Mouse (Mus musculus) stomach, postnatal 0 days (tissue): ENCODE measurements around the gene Eps8. TPM values are rescaled to one million over a fixed set of nuclear protein-coding genes. Genes with fewer than 3 reads are reported as not detected.

ENCODE experiments used
- ATAC-seq: fragments of 200-750 bp; cut with Nextera tagmentation; 2 replicates; pipeline ENCODE4 v1.8.0; 2017; ENCODE audit not compliant: low FRiP score, low TSS enrichment
- DNase-seq: peaks from one replicate; pipeline ENCODE4 v3.0.0-alpha.2; 2016; ENCODE audit warnings: low spot score
- H3K27ac ChIP-seq: fragments of 300-500 bp; sonication (generic); replicated peaks from 2 replicates; pipeline ENCODE4 v1.5.1; 2014; ENCODE audit warnings: mild to moderate bottlenecking, control low read depth
- H3K27me3 ChIP-seq: fragments of 300-500 bp; sonication (generic); 2 replicates; pipeline ENCODE4 v1.6.1; 2014; ENCODE audit warnings: low read length; ENCODE audit not compliant: control insufficient read depth, insufficient read depth
- H3K36me3 ChIP-seq: fragments of 300-500 bp; sonication (generic); 2 replicates; pipeline ENCODE4 v1.6.1; 2014; ENCODE audit warnings: low read length, mixed read lengths; ENCODE audit not compliant: control insufficient read depth, insufficient read depth
- H3K4me1 ChIP-seq: fragments of 300-500 bp; sonication (generic); replicated peaks from 2 replicates; pipeline ENCODE4 v1.6.1; 2014; ENCODE audit warnings: antibody characterized with exemption; ENCODE audit not compliant: control insufficient read depth, insufficient read depth
- H3K4me2 ChIP-seq: fragments of 300-500 bp; sonication (generic); replicated peaks from 2 replicates; pipeline ENCODE4 v1.6.1; 2014; ENCODE audit warnings: low read depth, mild to moderate bottlenecking, control low read depth, moderate library complexity
- H3K4me3 ChIP-seq: fragments of 300-500 bp; sonication (generic); 2 replicates; pipeline ENCODE4 v1.5.1; 2014; ENCODE audit warnings: low read depth, low read length, control low read depth
- H3K9ac ChIP-seq: fragments of 300-500 bp; sonication (generic); 2 replicates; pipeline ENCODE4 v1.6.1; 2014; ENCODE audit warnings: mild to moderate bottlenecking, low read length, control low read depth, mixed read lengths
- H3K9me3 ChIP-seq: fragments of 300-500 bp; sonication (generic); 2 replicates; pipeline ENCODE4 v1.6.1; 2016; ENCODE audit warnings: low read length; ENCODE audit not compliant: control insufficient read depth
- CTCF ChIP-seq: IDR thresholded peaks from 2 replicates; pipeline ENCODE4 v1.5.1; 2016; ENCODE audit warnings: antibody characterized with exemption, low read depth, mild to moderate bottlenecking, moderate library complexity
- EP300 ChIP-seq: optimal IDR thresholded peaks from 2 replicates; pipeline ENCODE3; 2016; ENCODE audit warnings: antibody characterized with exemption
- WGBS: fragments of 180-500 bp; shearing (Covaris S2); extraction: QIAGEN DNeasy Blood & Tissue Kit; methylation state at CpG from one replicate; pipeline ENCODE4 v1.1.7; 2014; 5-methylcytosine and 5-hydroxymethylcytosine counted together
- polyA plus RNA-seq: library from polyadenylated mRNA; unstranded; fragments of >200 nt; fragmentation: Nextera tagmentation; extraction: Ambion mirVana; gene quantifications from 2 replicates; pipeline ENCODE4 v1.2.1, GENCODE M21; 2015

Gene Eps8
- polyA plus RNA-seq, 1 experiment from 2014 or later = 23.1 TPM

DNA sequence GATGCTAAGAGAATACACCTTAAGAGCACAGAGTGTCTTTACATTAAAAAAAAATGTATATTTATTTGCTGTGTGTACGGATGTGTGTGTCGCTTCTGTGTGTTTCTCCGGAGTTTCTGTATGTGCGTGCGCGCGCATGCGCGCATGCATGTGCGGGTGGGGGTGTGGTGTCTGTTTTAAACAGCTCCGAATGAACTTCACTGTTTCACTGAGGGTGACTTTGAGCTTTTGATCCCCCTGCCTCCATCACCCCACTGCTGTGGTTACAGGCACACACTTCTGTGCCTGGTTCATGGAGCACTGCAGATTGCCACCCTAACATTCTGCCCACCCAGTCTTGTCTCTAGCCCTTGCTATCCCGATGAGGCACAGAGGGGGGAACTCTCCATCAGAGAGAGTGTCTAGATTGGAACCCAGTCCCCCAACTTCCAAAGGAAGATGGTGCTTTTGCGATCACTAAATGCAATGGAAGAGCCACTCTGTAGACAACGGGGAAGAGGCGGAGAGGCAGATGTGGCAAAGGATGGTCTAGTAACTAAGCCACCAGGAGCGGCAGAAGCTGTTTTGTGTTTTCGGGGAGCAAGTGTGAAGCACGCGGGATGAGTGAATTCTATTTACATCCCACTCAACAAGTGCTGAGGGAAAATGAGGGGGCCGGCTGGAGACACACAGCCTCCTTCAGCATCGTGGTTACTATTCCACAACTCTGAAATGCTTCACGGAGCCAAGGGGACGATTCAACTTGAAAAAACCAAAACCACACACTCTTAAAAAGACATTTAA, 7.1 kb upstream of the Eps8 start:
- H3K4me3 ChIP-seq = no peak overlapping the region
- DNase-seq (no peak), ATAC-seq (no peak)
- no peaks in the 10 kb centered on the region for H3K4me1 ChIP-seq
- no peak overlapping the region for H3K4me2 ChIP-seq
- TF ChIP-seq EP300 (no peak), CTCF (no peak)
- no peak overlapping the region for H3K27ac ChIP-seq
- no peak overlapping the region for H3K9ac ChIP-seq
- no peaks in the 10 kb centered on the region for H3K9me3 ChIP-seq
- H3K27me3 ChIP-seq = no peaks in the 10 kb centered on the region
- no peaks in the 10 kb centered on the region for H3K36me3 ChIP-seq
- WGBS = 92% methylated on average over 23 of the region's 23 CpGs

DNA sequence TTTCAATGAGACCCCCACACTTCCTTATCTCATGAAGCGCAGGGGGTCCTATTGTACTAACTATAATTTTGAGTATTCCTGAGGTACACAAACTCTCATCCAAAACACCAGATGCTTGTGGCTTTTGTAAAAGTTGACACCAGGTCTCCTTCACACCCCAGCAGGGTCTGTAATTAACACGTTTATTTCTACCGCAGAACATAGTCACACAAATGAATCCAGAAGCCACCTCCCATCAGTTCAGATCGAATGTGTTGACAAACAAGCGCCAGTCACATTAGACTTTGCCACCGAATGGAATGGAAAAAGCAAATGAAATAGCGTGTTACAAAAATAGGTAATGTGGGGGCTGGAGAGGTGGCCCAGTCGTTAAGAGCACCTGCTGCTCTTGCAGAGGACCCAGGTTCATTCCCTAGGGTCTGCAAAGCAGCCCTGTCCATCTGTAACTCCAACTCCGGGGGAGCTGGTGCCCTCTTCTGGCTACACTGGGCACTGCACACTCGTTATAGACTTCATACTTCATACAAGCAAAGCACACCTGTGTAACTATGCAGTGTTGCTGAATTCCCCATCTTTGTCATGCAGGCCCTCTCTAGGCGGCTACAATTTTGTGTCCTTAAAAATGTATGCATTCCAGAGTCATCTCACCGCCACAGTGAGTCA, 3.9 kb upstream of the Eps8 start:
- no peak for DNase-seq
- 79% methylated on average over 12 of the region's 12 CpGs for WGBS
- no peaks in the 10 kb centered on the region for H3K9me3 ChIP-seq
- no peak overlapping the region for H3K9ac ChIP-seq
- H3K27me3 ChIP-seq = no peaks in the 10 kb centered on the region
- no peak for ATAC-seq
- no peak overlapping the region for H3K27ac ChIP-seq
- no peaks in the 10 kb centered on the region for H3K4me1 ChIP-seq
- TF ChIP-seq EP300 (no peak), CTCF (peak; percentile 64)
- H3K4me2 ChIP-seq = no peak overlapping the region
- H3K36me3 ChIP-seq = no peaks in the 10 kb centered on the region
- no peak overlapping the region for H3K4me3 ChIP-seq

DNA sequence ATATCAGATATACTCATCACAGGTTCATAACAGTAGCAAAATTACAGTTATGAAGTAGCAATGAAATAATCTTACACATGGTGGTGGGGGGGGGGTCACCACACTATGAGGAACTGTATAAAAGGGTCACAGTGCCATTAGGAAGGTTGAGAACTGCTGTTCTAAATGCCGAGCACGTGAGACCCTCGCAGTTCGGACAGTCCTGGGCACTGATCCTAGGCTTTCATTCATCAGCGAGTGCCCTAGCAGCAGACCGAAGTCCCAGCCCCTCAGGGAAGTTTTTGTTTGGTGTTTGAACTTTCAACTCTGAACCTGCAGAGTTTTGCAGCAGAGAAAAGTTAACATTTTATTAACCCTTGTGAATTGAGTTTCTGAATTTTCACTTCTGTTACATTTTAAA, 2.5 kb upstream of the Eps8 start:
- Histone ChIP-seq H3K9ac (no peak overlapping the region), H3K36me3 (no peaks in the 10 kb centered on the region), H3K4me1 (no peaks in the 10 kb centered on the region), H3K4me2 (no peak overlapping the region), H3K27me3 (no peaks in the 10 kb centered on the region), H3K9me3 (no peaks in the 10 kb centered on the region), H3K4me3 (no peak overlapping the region), H3K27ac (no peak overlapping the region)
- no peak for TF ChIP-seq EP300
- no peak for TF ChIP-seq CTCF
- no peak for ATAC-seq
- 74% methylated on average over 6 of the region's 6 CpGs for WGBS
- no peak for DNase-seq

DNA sequence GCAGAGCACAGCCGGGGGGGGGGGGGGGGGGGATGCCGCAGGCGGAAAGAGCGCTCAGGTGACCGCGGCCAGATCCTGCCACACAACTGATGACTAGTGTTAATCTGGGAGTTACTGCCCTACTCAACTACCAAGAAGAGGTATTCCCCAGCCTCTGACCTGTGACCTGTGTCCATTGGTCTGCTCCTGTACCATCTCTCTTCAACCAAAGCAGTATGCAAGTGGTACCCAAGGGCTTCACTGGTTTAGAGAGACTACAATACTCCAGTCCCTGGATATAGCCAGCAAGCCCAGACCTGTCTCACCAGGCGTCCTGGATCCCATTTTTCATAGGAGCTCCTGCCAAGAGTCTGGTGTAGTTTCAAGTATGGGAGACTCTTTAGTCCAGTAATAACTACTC, 5.1 kb downstream of the Eps8 start:
- no peak for DNase-seq

DNA sequence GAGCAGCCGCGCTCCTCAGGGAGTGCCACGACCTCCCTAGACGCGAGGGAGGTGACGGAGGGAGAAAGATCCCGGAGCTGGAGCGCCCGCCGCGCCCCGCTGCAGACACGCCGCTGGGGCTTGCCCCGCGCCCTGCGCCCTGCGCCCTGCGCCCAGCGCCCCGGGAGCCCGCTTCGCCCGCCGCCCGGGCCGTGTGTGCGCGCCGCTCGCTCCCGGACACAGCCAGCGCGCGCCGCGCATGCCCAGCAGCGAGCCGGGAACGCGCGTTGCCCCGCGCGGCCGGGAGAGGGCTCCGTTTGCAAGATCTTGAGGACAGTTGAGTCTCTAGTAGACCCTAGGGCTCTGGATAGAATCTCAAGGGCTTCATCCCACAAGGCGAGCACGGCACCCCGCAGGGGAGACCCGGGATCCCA, 5.6 kb downstream of the Eps8 start:
- ATAC-seq (peak; percentile 77), DNase-seq (peak; percentile 89)
- Histone ChIP-seq H3K27me3 (no peaks in the 10 kb centered on the region), H3K4me1 (no peaks in the 10 kb centered on the region), H3K9me3 (no peaks in the 10 kb centered on the region), H3K9ac (peak overlapping the region; percentile 72), H3K36me3 (no peaks in the 10 kb centered on the region), H3K27ac (peak overlapping the region; percentile 50), H3K4me3 (peak overlapping the region; percentile 71), H3K4me2 (peak overlapping the region; percentile 72)
- under 1% methylated on average over 41 of the region's 51 CpGs for WGBS
- TF ChIP-seq CTCF = peak; percentile 59
- no peak for TF ChIP-seq EP300

More for the DNA sequence above, 5.1 kb downstream of the Eps8 start:
- H3K9ac ChIP-seq = no peak overlapping the region
- ATAC-seq = peak; percentile 61
- 29% methylated on average over 5 of the region's 7 CpGs for WGBS
- H3K4me3 ChIP-seq = peak overlapping the region; percentile 71
- H3K36me3 ChIP-seq = no peaks in the 10 kb centered on the region
- H3K9me3 ChIP-seq = no peaks in the 10 kb centered on the region
- H3K4me1 ChIP-seq = no peaks in the 10 kb centered on the region
- no peak overlapping the region for H3K27ac ChIP-seq
- peak overlapping the region; percentile 72 for H3K4me2 ChIP-seq
- no peaks in the 10 kb centered on the region for H3K27me3 ChIP-seq
- TF ChIP-seq EP300 (no peak), CTCF (no peak)
